Mouse (Mus musculus): ENCODE data around the gene Sap30l. TPM values are rescaled to one million over a fixed set of nuclear protein-coding genes. Genes with fewer than 3 reads are reported as not detected.

The Sap30l gene
- total RNA-seq (2021) = 10 to 100 TPM; 43.8 to 47.8 TPM
- long read RNA-seq, experiment 1, transcript Sap30l-201 (4 exons, 1,151 nt) = major isoform, 67 of 86 reads
- long read RNA-seq, experiment 1, partial matches to known transcripts = 0 of 86 reads
- long read RNA-seq, experiment 1, other reads (novel, unspliced or antisense) = 19 of 86 reads
- long read RNA-seq, experiment 2, transcript Sap30l-201 (4 exons, 1,151 nt) = major isoform, 33 of 41 reads
- long read RNA-seq, experiment 2, partial matches to known transcripts = 8 of 41 reads
- long read RNA-seq, experiment 2, other reads (novel, unspliced or antisense) = 0 of 41 reads

- intact Hi-C loops (cut with DNase I) = no loop called here
- DNase-seq (ENCODE audit: low spot score in 2 of 2) = peak; percentile 96 to 97
Measured at GRCm38 (mm10) chr11:57800971-57801765, at the start of gene Sap30l. Gene Sap30l, plus strand, starts transcription at chr11:57801637.

- intact Hi-C loops (cut with DNase I) = no loop called here
- no peak for DNase-seq (ENCODE audit: low spot score in 2 of 2)
Measured at GRCm38 (mm10) chr11:57753538-57754203, 47.8 kb upstream of the Sap30l start.

DNA sequence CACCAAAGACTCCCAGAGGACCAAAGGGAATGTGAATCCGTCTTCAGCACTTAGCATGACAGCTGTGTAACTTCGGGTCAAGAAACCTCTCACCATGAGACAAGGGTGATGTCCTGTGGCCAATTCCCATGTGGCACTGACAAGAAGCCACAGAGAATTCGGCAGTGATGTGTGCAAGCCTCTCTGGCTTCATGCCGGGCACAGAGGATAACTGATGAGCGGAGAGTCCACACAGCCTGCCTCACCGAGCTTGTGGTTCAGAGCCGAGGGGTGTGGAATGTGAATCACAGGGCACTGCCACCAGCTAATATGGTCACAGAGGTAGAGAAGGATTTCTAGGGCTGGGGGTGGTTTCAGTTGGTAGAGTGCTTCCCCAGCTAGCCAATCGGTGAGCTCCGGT lies 42.8 kb upstream of the Sap30l start:
- intact Hi-C loops (cut with DNase I) = no loop called here
- DNase-seq (ENCODE audit: low spot score in 2 of 2) = no peak

DNA sequence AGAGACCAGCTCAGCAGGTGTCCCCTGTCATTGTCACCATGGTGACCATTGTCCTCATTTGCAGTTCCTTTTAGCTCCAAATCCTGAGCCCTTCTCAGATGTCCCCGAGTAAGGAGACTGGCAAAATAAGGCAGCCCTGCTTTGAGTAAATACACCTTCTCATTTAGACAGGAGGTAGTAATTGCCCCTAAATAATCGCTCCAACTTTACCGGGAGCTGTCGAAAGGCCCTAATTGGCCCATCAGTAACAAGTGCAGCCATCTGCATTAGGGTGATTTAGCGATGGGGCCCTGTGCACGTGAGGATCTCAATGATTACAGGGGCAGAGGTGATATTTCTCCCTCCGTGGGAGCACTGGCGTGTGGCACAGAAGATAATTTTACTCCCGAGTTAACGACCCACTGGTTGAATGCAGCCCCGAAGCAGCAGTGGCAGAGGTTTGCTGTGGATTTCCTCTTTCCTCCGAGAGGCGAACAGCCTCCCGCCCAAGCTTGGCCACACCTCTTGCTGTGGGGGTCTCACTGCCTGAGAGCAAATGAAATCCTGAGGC lies 40.9 kb upstream of the Sap30l start:
- intact Hi-C loops (cut with DNase I) = no loop called here
- DNase-seq (ENCODE audit: low spot score in 2 of 2) = no peak

GRCm38 (mm10) chr11:57761347-57761746 lies 40.1 kb upstream of the Sap30l start:
- no peak for DNase-seq (ENCODE audit: low spot score in 2 of 2)
- intact Hi-C loops (cut with DNase I) = no loop called here

GRCm38 (mm10) chr11:57764124-57764523 lies 37.3 kb upstream of the Sap30l start:
- DNase-seq (ENCODE audit: low spot score in 2 of 2) = no peak
- intact Hi-C loops (cut with DNase I) = no loop called here

- intact Hi-C loops (cut with DNase I) = no loop called here
- DNase-seq (ENCODE audit: low spot score in 2 of 2) = no peak
Measured at GRCm38 (mm10) chr11:57766617-57767016, 34.8 kb upstream of the Sap30l start.

GRCm38 (mm10) chr11:57767171-57767570 lies 34.3 kb upstream of the Sap30l start:
- no peak for DNase-seq (ENCODE audit: low spot score in 2 of 2)
- intact Hi-C loops (cut with DNase I) = no loop called here

DNA sequence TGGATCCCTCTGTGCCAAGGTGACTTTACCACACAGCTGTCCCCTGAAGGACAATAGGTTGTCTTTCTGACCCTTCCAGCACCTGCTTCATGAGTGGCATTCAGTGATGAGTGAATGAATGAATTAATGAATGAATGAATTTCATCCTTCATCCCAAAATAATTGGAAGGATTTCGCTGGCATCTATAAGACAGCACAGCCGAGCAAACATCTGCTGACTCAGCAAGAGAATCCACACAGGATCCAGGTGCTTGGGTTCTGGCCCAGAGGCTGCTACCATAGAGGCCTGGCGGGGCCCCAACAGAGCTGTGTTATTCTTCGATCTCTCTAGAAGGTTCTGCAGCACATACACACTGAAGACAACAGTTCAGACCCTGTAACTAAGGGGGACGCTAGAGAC lies 30.7 kb upstream of the Sap30l start:
- intact Hi-C loops (cut with DNase I) = no loop called here
- no peak for DNase-seq (ENCODE audit: low spot score in 2 of 2)

GRCm38 (mm10) chr11:57771676-57772075 lies 29.8 kb upstream of the Sap30l start:
- no peak for DNase-seq (ENCODE audit: low spot score in 2 of 2)
- intact Hi-C loops (cut with DNase I) = no loop called here

- intact Hi-C loops (cut with DNase I) = no loop called here
- DNase-seq (ENCODE audit: low spot score in 2 of 2) = no peak
Measured at GRCm38 (mm10) chr11:57773479-57773878, 28.0 kb upstream of the Sap30l start.

- DNase-seq (ENCODE audit: low spot score in 2 of 2) = no peak
- intact Hi-C loops (cut with DNase I) = no loop called here
Measured at GRCm38 (mm10) chr11:57773936-57774335, 27.5 kb upstream of the Sap30l start.

DNA sequence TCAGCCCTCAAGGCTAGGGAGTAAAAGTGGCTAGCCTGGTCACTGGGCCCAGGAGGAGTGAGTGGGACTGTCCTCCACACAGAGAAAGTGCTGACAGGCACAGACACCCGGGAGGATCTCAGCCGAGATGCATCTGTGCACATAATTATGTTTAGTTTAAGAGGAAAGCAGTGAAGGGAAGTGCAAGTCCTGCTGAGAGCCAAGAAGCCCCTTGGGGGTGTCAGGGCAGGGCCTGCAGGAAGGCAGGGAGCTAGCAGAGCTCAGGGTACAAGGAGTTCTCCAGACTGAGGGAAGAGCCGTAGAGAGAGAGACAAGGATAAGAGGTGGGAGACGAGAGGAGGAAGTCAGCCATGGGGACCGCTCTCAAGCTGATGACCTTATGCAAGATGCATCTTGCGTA lies 25.6 kb upstream of the Sap30l start:
- intact Hi-C loops (cut with DNase I) = loop anchor here (5.0 kb wide), 1 partner anchor 129 kb away; the partner anchor contains the start of gene Galnt10
- no peak for DNase-seq (ENCODE audit: low spot score in 2 of 2)

DNA sequence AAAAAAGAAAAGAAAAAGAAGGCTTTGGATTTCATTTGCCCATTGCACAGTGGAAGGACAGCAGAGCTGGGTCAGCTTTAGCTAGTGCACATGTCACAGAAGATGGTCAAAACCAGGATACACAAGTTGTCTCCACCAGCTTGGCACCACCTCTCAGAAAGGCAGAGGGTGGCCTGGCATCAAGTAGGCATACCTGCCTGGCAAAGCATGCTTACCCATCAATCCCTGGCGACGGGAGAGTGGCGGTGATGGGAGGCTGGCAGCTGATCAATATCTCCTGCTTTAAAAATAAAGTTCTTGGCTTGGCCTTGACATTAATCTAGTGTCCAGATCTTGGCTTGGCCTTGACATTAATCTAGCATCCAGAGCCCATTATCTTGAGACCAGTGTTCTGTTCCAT lies 24.9 kb upstream of the Sap30l start:
- no peak for DNase-seq (ENCODE audit: low spot score in 2 of 2)
- intact Hi-C loops (cut with DNase I) = loop anchor here (5.0 kb wide), 1 partner anchor 129 kb away; the partner anchor contains the start of gene Galnt10

DNA sequence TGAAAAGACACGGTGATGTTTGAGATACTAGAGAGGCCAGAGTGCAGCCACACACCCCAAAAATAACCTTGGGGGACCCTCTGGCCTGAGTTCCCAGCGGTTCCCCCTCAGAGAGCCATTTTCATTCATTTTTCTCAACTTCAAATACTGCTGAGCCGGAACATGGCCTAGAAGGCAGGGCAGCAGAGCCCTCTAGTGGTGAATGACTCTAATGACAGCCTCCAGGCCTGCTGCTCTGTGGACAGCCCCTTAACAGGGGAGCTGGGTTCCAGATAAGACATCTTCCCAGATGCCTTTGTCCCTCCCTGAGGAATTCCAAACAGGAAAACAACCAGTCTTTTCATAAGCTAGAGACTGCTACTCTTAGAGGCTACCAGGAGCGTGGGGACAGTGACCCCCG lies 23.1 kb upstream of the Sap30l start:
- intact Hi-C loops (cut with DNase I) = loop anchor here (1.0 to 5.0 kb wide), 3 partner anchors 131 to 304 kb away; partner anchors contain the start of gene Galnt10
- peak in 1 of 2 experiments; percentile 69 for DNase-seq (ENCODE audit: low spot score in 2 of 2)

DNA sequence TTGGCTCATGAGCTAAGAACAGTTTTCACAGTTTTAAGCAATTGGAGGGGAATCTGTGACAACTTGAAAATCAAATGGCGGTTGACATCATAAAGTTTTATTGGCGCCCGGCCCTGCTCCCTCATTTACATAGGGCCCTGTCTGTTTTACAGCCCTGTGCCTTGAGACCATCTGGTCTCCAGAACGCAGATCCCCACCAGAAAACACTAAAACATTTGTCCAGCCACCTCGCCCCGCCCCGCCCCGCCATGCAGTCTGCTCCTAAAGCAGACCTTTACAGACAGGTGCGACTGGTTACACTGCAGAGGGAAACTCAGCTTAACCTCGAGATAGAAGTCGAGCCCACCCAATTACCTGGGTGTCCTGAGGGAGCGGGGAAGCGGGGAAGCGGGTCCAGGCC lies 21.6 kb upstream of the Sap30l start:
- no peak for DNase-seq (ENCODE audit: low spot score in 2 of 2)
- intact Hi-C loops (cut with DNase I) = loop anchor here (2.0 to 5.0 kb wide), 2 partner anchors 133 to 305 kb away; partner anchors contain the start of gene Galnt10

- intact Hi-C loops (cut with DNase I) = no loop called here
- peak; percentile 70 to 71 for DNase-seq (ENCODE audit: low spot score in 2 of 2)
Measured at GRCm38 (mm10) chr11:57786616-57787418, 14.6 kb upstream of the Sap30l start.

DNA sequence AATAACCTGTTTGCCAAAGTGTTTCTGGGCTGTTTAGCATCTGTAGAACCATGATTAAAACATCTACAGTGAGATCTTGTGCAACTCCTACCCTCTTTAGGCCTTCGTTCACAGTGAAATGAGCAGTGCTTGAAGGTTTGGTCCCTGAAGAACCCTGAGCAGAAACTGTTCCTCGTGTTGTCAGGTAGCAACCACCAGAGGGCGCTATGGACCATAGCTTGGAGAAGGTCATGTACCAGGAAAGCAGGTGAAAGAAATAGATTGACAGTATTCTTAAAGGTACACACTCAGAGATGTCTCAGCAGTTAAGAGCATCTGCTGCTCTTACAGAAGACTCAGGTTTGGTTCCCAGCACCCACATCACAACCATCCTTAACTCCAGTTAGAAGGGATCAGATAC lies 13.5 kb upstream of the Sap30l start:
- intact Hi-C loops (cut with DNase I) = no loop called here
- DNase-seq (ENCODE audit: low spot score in 2 of 2) = no peak

Data from left cerebral cortex, postnatal 14 days (tissue).